Mouse (Mus musculus) embryo, embryonic 9.5 days (tissue): ENCODE data around the gene Kdm5a.

Experiments used
- DNase-seq: peaks from one replicate; pipeline ENCODE4 v3.0.0-alpha.2; 2017; ENCODE audit errors: extremely low spot score

Gene Kdm5a

DNA sequence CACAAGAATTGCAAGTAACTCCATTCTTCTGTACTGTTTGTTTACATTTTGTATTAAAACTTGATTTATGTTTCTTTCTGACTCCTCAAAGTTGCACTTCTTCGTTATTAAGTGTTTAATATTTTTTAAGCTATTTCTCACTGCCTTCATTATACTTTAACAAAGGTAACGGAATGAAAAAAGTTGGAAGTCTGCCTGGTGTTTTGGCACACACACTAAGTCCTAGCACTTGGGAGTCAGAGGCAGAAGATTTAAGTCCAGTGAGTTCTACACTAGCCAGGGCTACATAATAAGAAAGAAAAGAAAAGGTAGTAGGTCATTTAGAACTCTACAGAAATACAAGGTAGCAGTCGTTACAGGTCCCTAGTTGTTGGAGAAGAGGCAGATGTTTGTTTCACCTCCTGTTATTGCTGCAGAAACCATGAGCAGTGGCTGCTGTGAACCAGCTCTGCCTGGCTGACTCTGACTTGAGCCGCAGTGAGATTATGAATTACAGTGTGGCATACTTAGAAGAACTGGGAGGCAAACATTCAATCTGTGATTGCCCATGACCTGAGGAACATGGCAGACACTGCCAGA lies 78.3 kb downstream of the Kdm5a start:
- no peak for DNase-seq

DNA sequence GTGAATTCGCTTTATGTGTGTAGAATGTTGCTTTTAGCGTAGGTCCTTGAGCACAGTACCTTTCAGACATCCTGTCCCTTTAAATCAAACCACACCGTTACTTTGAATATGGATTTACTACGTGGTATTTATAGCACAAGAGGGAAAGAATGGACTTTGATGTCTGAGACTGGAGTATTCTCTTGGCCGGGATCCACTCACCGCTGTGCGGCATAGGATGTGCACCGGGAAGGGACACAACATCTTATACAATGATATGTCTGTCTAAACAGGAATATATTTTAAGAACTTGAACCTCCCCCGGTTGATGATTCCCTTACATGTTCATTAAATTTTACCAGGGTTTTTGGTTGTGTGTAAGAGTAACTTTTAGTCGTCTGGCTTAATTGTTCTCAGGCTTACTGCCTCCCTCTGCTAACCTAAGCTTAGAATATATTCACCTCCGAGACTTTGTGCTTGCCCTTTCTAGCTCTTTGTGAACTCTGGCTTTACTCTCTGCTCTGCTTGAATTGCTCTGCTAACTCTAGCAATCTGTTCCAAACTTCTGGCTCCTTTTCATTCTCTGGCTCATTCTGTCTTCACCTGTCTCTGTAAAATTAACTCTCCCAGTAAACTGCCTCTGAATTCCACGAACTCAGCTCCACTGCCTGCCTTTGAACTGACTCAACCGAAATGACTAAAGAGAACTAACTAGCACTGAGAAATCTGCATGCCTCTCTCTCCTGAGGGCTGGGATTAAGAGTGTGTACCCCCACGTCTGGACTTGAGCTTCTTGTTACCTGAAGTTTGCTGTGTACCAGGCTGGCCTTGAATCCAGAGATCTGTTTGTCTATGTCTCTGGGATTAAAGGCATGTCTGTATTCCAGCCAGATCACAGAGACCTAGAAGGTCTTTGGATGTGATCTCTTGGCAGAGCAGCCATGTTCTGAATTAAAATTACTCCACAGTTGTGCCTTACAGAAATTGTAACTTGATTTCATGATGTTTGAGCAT lies 79.7 kb downstream of the Kdm5a start:
- DNase-seq, result no peak

DNA sequence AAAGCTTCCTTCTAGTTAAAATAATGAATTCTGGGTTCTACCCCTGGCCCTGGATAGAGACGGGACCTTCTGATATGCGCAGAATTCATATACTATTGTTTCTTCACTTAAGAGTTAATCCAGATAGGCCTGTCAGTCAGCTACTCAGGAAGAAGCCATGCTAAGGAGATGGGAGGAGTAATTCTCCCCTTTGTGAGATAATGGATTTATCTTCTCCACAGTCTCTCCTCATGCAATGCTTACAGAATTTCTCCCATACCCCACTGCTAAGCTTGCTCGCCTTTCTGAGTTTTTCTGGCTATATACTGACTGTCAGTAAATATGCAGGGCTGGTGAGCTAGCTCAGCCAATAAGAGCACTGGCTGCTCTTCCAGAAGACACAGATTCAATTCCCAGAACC lies 86.3 kb downstream of the Kdm5a start:
- no peak for DNase-seq

DNA sequence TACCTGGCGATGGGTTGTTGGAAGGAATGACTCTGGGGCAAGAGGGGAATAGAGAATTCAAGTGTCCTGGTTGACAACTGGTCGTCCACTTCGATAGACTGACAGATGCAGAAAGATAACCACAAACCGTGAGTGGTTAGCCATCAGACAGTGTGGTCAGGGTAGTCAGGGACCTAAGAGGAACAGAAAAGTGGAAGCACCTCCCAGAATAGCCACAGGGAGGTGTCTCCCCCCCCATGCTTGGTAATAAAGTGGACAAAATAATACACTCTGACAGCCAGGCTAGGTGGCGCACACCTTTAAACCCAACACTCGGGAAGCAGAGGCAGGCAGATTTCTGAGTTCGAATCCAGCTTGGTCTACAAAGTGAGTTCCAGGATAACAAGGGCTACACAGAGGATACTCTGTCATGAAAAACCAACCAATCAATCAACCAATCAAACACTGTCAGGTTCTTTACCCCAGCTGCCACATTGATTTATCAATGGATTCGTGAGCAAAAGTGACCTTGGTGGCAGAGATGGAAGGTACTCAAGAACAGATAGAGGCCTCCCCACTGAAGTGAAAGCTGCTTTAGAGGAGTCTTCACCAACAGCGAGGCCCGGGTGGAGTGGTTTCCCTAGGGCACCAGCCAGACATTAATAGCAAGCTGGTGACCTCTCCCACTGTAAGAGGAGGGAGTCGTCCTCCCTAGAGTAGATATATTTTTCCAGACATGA lies 88.6 kb downstream of the Kdm5a start:
- DNase-seq, result no peak

DNA sequence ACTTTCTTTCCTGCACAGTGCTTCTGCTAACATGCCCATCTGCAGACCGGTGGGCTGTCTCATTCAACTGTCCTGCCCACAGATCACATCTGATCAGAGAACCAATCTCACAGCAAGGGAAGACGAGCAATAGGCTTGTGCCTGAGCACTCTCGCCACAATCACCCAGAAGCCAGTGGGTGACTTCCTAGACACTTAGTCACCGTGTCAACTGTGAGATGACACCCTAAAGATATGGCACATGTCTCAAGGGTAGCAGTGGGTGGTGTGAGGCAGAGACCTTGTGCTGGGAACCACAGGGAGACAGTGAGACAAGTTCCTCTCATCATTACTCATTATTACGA lies 89.2 kb downstream of the Kdm5a start:
- no peak for DNase-seq

DNA sequence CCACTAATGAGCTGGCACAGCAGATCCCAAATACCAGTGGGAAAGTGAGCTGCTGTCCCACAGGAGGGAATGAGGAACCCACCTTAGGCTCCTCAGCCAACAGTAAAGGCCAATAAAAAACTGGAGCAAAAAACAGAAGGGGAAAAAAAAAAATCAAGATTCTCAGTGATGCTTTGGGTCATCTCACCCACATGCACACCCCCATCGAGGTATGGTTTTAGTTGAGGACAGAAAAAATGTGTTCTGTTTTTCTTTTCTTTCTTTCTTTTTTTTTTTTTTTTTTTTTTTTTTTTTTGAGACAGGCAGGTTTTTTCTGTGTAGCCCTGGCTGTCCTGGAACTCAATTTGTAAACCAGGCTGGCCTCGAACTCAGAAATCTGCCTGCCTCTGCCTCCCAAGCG lies 89.6 kb downstream of the Kdm5a start:
- DNase-seq, result no peak

DNA sequence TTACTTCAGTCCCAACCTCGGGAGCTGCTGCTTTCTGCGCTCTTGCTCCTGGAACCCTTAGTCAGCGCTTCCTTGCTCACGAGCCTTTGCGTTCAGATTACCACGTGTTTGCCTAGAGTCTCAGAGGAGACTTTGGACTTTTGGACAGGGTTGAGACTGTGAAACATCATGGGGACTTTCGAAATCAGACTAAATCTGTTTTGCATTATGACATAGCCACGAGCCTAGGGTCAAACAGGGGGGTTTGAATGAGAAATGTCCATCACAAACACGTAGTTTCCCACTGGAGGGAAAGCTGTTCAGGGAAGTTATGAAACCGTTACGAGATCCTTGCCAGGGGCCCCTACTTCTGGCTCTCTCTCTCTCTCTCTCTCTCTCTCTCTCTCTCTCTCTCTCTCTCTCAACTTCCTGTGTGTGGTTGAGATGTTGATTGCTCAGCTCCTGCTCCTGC lies 90.7 kb downstream of the Kdm5a start:
- DNase-seq, result no peak

DNA sequence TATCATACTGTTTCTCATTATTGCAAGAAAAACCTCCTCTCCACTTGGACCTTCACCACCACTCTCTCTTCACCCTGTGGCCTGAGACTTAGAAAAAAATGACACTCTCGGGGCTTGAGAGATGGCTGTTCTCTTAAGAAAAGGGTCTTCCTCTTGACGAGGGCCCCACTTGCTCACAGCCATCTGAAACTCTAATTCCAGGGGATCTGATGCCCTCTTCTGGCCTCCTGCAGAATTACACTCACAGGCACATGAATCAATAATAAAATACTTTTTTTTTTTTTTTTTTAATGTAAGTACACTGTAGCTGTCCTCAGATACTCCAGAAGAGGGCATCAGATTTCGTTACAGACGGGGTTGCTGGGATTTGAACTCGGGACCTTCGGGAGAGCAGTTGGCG lies 93.2 kb downstream of the Kdm5a start:
- no peak for DNase-seq

DNA sequence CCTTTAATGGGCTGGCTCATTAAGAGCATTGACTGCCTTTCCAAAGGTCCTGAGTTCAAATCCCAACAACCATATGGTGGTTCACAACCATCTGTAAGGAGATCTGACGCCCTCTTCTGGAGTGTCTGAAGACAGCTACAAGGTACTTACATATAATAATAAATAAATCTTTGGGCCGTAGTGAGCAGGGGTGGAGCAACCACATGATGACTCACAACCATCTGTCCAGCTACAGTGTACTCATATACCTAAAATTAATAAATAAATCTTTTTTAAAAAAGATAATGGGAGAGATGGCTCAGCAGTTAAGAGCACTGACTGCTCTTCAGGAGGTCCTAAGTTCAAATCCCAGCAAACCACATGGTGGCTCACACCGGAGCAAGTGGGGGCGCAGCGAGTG lies 93.8 kb downstream of the Kdm5a start:
- DNase-seq, result no peak

DNA sequence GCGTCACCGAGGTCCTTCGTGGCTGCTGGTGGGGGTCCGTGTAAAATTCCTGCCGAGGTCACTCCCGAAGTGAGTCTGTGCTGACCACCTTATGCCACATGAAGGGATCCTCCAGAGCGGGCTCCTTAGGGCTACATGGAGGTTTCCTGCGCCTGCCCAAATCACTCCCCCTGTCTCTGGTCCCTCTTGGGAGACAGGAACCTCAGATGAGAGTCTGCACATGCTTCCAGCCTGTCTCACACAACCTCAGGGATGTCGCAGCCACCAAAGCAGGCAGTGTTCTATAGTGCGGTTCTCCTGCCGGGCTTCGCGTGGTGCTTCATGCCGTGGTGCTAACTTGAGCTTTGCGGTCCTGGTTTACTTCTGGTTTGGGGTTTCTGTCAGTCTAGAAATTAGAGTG lies 97.3 kb downstream of the Kdm5a start:
- no peak for DNase-seq

DNA sequence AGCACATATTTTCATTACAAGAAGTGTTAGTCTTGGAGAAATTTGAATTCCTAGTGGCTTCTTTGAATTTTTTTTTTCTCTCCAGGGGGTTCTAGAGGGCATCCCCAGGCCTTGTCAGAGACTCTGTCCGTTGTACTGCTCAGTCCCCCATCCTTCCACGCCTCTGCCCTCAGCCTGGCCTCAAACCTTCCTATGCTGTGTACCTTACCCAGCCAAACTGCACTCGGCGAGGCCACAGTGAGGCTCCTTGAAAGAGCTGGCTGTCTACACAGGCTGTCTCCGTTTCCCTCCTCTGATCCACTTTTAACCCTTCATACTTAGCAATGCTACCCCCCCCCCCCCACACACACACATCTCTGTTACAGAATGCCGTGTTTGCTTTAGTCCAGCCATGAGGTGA lies 98.3 kb downstream of the Kdm5a start:
- DNase-seq, result no peak

DNA sequence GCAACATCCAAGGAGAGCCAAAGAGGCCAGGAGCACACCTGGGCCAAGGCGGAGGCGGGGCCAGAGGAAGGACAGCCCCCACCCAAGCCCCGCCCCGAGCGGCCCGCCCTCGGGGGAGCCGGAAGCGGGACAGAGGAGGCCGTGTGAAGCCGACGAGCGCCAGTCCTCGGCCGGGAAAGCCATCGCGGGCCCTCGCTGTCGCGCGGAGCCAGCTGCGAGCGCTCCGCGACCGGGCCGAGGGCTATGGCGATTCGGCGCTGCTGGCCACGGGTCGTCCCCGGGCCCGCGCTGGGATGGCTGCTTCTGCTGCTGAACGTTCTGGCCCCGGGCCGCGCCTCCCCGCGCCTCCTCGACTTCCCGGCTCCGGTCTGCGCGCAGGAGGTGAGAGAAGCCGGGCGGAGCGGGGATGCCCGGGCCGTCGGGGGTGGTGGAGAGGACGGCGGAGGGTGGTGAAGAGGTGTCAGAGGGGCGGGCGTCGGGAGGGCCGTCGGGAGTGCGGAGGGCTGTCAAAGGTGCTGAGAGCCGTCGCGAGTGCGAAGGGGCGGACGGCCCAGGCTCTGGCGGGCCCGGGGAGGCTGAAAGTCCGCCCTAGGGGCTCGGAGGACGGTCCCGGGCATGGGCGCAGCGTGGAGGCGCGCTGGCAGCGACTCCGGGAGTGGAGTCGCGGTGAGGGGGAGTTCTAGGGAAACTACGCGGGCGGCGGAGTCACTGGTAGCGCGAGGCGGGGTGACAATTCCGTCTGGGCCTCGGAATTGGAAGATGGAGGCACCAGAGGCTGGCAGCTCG lies 99.4 kb downstream of the Kdm5a start, which contains the start of gene Il17ra:
Il17ra (plus strand) TSS at position 162 of the 786 bp plus-strand sequence.
- peak; percentile 82 for DNase-seq

DNA sequence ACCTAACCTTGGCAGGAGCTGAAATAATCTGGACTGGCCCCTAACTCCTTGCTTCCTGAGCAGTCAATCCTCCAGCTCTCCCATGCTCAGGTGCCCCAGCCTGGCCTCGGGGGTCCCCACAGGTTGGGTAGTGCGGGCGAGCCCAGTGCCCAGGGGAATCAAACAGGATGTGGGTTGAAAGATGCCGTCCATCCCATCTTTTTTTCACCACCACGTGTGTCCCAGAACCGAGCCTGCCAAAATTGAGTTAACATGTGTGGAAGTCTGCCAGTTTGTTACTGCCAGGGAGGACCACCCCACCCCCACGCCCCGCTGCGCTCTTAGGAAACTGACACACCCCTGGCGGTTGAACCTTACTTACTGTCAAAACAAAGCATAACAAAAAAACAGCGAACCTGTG lies 100.0 kb downstream of the Kdm5a start:
- DNase-seq, result no peak

DNA sequence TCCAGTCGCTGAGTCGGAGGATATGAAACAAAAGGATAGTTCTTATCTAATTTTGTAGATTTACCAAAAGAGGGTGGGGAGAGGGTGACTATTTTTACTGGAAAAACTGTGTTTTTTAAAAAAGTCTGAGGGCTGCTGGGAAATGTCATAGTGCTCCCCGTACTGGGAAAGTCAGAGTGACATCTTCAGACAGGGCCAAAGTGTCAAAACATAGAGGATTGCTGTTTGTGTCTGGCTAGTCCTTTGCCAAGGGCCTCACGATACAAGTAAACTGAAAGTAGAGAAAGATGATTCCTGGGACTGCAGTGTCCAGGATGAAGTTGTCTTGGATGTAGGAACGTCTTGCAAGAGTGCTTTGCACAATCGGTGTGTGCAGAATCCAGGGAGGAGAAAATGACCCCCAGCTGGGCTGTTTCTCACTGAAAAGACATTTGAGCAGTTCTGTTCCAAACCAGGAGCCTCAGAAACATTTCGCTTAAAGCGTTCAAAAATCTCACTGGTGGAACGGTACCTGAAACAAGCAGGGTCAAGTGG lies 100.5 kb downstream of the Kdm5a start:
- DNase-seq, result no peak

DNA sequence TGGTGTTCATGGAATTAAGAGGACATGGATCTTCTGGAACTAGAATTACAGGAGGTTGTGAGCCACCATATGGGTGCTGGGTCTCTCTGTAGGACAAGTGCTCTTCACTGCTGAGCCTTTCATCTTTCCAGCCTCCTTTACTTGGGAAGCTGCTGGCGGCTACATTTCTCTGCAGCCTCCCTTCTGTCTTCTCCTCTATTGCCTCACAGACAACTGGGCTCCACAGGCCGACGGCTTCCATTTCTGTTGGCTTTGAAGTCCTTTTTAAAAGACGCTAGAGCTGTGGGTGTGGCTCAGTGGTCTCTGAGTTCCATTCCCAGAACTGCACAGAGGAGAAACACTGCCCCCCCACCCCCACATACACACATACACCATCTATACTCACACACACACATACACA lies 101.5 kb downstream of the Kdm5a start:
- no peak for DNase-seq

DNA sequence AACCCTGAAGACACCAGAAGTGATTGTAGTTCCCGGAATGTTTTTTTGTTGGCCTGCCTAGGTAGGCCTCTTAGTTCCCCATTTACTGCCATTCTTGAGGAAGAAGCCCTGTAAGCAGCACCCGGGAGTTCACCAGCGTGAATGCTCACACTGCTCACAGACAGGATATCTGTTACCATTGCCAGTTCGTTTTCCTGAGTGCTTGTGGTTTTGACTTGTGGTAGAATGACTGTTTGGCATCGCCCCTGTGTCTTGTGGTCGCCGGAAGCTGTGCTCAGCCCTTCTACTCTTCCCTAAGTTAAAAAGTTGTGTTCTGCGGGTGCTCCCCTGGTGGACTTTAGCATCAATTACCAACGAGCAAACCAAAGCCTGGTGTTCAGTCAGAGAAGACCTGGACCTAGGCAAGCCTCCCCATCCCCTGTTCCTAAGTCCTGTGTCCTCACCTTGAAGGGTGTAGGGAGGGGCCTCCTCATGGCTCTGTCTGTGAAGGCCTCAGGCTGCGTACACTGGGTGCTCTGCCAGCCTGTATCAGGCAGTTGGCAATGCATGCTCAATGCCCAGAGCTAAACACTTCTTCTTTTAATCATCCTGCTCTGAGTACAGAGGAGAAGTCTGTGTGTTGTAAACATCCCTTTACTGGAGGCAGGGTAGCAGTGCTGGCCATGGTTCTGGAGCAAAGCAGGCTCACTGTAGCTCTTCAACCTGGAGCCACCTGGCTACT lies 102.8 kb downstream of the Kdm5a start:
- DNase-seq, result no peak

DNA sequence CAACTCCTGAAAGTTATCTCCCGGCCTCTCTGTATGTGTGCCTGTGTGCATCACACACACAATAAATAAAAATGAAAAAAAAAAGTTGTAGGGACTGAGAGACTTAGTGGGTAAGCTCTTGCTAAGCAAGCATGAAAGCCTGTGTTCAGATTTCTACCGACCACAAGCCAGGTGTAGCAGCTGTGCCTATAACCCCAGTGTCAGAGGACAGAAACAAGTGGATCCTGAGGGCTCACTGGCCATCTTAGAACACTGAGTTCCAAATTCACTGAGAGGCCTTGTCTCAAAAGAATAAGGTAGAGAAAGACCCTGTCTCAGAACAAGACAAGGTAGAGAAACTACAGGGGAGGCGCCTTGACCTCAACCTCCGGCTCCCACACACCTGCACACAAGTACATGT lies 104.3 kb downstream of the Kdm5a start:
- DNase-seq, result no peak

DNA sequence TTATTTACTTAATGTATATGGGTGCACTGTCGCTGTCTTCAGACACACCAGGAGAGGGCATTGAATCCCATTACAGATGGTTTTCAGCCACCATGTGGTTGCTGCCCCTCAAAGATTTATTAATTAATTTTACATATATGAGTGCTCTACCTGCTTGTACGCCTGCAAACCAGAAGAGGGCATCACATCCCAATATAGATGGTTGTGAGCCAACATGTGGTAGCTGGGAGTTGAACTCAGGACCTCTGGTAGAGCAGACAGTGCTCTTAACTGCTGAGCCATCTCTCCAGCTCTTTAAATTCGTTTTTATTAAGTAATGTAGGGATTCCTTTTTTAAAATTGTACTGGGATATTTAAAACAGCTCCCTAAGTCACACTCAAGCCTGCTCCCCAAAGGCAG lies 105.3 kb downstream of the Kdm5a start:
- no peak for DNase-seq

DNA sequence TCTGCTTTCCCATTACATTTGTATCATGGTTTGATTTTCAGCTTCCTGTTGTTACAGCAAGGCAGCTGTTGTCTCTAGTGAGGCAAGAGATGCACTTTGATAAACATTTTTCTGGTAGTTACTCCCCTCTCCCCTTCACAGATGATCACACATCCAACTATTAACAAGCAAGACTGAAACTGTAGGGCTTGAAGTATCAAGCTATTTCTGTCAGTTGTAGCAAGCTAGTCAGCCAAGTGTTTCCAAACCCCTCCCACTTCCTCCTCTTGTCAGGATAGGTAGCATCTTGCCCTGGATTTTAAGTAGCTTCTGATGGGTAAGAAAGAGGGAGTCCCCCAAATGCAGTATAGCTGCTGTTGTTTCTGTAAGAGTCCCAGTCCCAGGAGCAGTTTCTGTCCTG lies 105.8 kb downstream of the Kdm5a start:
- no peak for DNase-seq

DNA sequence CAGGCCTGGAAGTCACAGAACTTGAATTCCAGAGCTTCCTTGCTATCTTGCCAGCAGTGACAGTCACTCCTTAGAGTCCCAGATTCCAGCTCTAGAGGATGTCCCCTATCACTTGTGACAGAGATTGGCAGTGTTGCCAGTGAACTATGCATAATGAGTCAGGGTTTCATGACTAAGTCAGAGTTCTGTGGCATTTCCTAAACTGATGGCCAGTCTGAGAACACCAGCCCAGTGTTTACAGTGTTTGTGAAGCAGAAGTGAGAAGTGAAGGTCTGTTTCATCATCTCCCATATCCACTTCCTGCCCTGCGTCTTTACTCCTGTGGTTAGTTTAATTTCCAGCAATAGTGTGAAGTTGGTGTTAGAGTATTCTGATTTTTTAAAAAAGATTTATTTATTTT lies 106.7 kb downstream of the Kdm5a start:
- no peak for DNase-seq

DNA sequence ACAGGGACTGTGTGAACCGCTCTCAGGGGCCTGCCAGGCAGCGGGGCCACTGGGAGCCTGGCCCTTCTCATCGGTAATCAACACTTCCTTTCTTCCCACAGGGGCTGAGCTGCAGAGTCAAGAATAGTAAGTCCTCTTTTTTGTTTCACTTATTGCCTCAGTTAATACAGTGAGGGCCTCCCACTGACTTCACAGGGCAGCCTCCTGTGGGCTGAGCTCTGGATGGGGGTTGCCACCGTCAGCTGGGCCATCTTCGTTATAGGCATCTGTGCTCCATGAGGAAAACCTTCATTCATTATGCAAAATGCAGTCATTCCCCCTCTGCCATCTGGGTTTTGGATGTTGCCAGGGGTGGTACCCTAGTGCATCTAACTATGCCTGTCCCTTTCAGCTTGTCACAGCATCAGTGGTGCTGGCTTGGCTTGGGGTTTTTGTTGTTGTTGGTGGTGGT lies 108.1 kb downstream of the Kdm5a start:
- DNase-seq, result peak; percentile 35
